Mouse (Mus musculus) myocyte (in vitro differentiated cells): ENCODE data around the gene Pilra. TPM values are rescaled to one million over a fixed set of nuclear protein-coding genes. Genes with fewer than 3 reads are reported as not detected.

Source experiments
- H3K27me3 ChIP-seq: one replicate; pipeline ENCODE4 v1.6.1; 2011; ENCODE audit not compliant: control insufficient read depth, insufficient read depth, insufficient read length
- H3K36me3 ChIP-seq: one replicate; pipeline ENCODE4 v1.6.1; 2011; ENCODE audit not compliant: control insufficient read depth, insufficient read depth
- H3K4me2 ChIP-seq: one replicate; pipeline ENCODE4 v1.6.1; 2011; ENCODE audit warnings: low read depth, control low read depth
- H3K4me3 ChIP-seq: one replicate; pipeline ENCODE4 v1.5.1; 2011; ENCODE audit warnings: mild to moderate bottlenecking, control low read depth, moderate library complexity
- H3K79me2 ChIP-seq: one replicate; pipeline ENCODE4 v1.6.1; 2011; ENCODE audit not compliant: control insufficient read depth, insufficient read depth
- H3ac ChIP-seq: one replicate; pipeline ENCODE4 v1.6.1; 2011; ENCODE audit not compliant: control insufficient read depth, insufficient read length
- CEBPB ChIP-seq: IDR thresholded peaks from 2 replicates; pipeline ENCODE4 v1.6.1; 2011; ENCODE audit warnings: mild to moderate bottlenecking, moderate library complexity; ENCODE audit not compliant: poor library complexity, insufficient read depth, severe bottlenecking
- E2F4 ChIP-seq: IDR thresholded peaks from one replicate; pipeline ENCODE4 v1.6.1; 2011; ENCODE audit warnings: mild to moderate bottlenecking, control low read depth, moderate library complexity; ENCODE audit not compliant: insufficient read depth
- MAX ChIP-seq: IDR thresholded peaks from one replicate; pipeline ENCODE4 v1.6.1; 2011; ENCODE audit warnings: low read depth, mild to moderate bottlenecking, control low read depth
- MYOD1 ChIP-seq, 3 experiments: IDR thresholded peaks; one replicate each; pipeline ENCODE4 v1.6.1; 2011; ENCODE audit warnings: control low read depth in 2 of 3, low read depth in 2 of 3, mild to moderate bottlenecking in 2 of 3, moderate library complexity in 1 of 3; ENCODE audit not compliant: insufficient read length in 2 of 3, control insufficient read depth in 1 of 3
- MYOG ChIP-seq, 3 experiments: IDR thresholded peaks; one replicate each; pipeline ENCODE4 v1.6.1; 2011; ENCODE audit warnings: control low read depth in 2 of 3, low read depth in 2 of 3, mild to moderate bottlenecking in 2 of 3; ENCODE audit not compliant: insufficient read length in 2 of 3, control insufficient read depth in 1 of 3, insufficient read depth in 1 of 3
- POLR2A ChIP-seq: IDR thresholded peaks from one replicate; pipeline ENCODE4 v1.6.1; 2011; ENCODE audit warnings: low read depth, mild to moderate bottlenecking, control low read depth, moderate library complexity; ENCODE audit not compliant: insufficient read length
- POLR2AphosphoS2 ChIP-seq: IDR thresholded peaks from one replicate; pipeline ENCODE4 v1.6.1; 2011; ENCODE audit warnings: low read depth, control low read depth; ENCODE audit not compliant: insufficient read length
- REST ChIP-seq: IDR thresholded peaks from one replicate; pipeline ENCODE4 v1.6.1; 2011; ENCODE audit warnings: mild to moderate bottlenecking, control low read depth, moderate library complexity; ENCODE audit not compliant: insufficient read depth, insufficient read length
- SRF ChIP-seq: IDR thresholded peaks from one replicate; pipeline ENCODE4 v1.6.1; 2011; ENCODE audit warnings: low read depth; ENCODE audit not compliant: control insufficient read depth, insufficient read length
- TCF12 ChIP-seq: IDR thresholded peaks from one replicate; pipeline ENCODE4 v1.6.1; 2011; ENCODE audit warnings: mild to moderate bottlenecking, control low read depth; ENCODE audit not compliant: poor library complexity, insufficient read depth, severe bottlenecking
- TCF3 ChIP-seq: IDR thresholded peaks from one replicate; pipeline ENCODE4 v1.6.1; 2011; ENCODE audit warnings: low read depth, control low read depth; ENCODE audit not compliant: insufficient read length
- USF1 ChIP-seq: IDR thresholded peaks from one replicate; pipeline ENCODE4 v1.6.1; 2011; ENCODE audit warnings: low read depth, mild to moderate bottlenecking, control low read depth, moderate library complexity
- polyA plus RNA-seq: library from polyadenylated mRNA; unstranded; fragments of >200 nt; fragmentation: generic; extraction: Trizol; gene quantifications from one replicate; pipeline ENCODE4 v1.2.1, GENCODE M21; 2012; ENCODE audit warnings: missing spikeins

The Pilra gene
- polyA plus RNA-seq, 1 experiment: 0.05 TPM

DNA sequence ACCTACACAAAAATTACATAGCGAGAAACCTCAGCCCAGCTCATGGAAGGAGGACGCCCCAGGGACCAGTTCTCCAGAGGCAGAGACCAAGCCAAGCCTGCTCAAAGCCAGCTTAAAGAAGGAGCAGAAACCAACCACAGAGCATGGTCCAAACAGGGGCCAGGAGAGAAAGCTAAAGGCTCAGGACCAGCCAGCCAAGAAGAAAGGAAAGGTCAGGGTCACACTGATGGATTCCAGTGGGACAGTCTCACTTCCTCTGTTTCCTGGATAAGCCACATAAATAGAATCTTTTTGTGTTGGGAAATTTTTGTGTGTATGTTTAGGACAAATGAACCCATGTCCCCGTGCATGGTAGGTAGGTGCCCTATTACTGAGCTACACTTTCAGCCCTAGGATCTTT, 39.5 kb downstream of the Pilra start:
- H3K4me2 ChIP-seq: no peak overlapping the region
- no peak overlapping the region for H3ac ChIP-seq
- H3K27me3 ChIP-seq: no peaks in the 10 kb centered on the region
- no peaks in the 10 kb centered on the region for H3K79me2 ChIP-seq
- no peak overlapping the region for H3K4me3 ChIP-seq
- TF ChIP-seq MYOG (IDR thresholded peaks at IDR 0.05; ENCODE audit: control insufficient read depth in 1 of 3, insufficient read depth in 1 of 3, insufficient read length in 2 of 3, low read depth in 2 of 3) (no peak), E2F4 (no peak), CEBPB (no peak), SRF (no peak), REST (no peak), TCF12 (no peak), MYOD1 (IDR thresholded peaks at IDR 0.05; ENCODE audit: control insufficient read depth in 1 of 3, insufficient read length in 2 of 3, low read depth in 2 of 3) (no peak), TCF3 (no peak), POLR2A (no peak), POLR2AphosphoS2 (no peak), USF1 (no peak), MAX (no peak)
- no peaks in the 10 kb centered on the region for H3K36me3 ChIP-seq

DNA sequence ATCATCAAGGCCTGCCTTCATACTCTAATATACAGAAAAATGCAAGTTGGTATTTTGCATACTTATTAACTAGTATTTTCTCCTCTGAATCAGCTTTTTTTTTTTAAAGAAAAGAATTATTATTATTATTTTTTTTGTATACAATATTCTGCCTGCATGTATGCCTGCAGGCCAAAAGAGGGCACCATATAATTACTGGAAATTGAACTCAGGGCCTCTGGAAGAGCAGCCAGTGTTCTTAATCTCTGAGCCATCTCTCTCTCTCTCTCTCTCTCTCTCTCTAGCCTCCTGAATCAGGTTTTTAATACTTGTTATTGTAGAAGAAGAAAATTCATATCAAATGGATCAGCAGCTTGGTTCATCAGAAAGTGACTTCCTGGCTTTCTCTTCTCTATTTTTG, 44.5 kb downstream of the Pilra start:
- Histone ChIP-seq H3K4me2 (no peak overlapping the region), H3ac (no peak overlapping the region), H3K79me2 (no peaks in the 10 kb centered on the region), H3K4me3 (no peak overlapping the region), H3K36me3 (no peaks in the 10 kb centered on the region), H3K27me3 (no peaks in the 10 kb centered on the region)
- no peak for TF ChIP-seq POLR2A
- no peak for TF ChIP-seq E2F4
- no peak for TF ChIP-seq TCF12
- no peak for TF ChIP-seq MYOG (IDR thresholded peaks at IDR 0.05; ENCODE audit: control insufficient read depth in 1 of 3, insufficient read depth in 1 of 3, insufficient read length in 2 of 3, low read depth in 2 of 3)

DNA sequence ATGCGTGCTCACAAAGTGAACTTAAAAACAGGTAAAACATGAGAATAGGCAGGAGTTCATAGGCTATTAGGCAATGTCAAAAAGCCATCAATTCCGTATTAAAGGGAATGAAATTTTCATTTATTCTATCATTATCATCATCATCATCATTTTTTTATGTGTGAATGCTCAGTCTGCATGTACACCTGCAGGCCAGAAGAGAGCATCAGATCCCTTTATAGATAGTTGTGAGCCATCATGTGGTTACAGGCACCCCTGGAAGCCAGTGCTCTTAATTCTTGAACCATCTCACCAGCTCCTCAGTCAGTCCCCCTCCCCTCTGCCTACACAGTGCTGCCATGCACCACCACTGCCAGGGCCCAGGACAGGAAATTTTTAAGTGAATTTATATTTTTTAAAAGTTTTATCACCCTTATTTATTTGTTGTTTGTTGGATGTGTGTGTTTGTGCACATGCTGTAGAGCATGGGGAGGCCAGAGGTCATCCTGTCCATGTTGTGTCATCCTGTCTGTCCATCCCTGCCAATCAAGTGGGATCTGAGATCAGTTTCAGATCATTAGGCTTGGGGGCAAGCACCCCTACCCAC, 47.0 kb downstream of the Pilra start:
- Histone ChIP-seq H3K36me3 (no peaks in the 10 kb centered on the region), H3ac (no peak overlapping the region), H3K4me3 (no peak overlapping the region), H3K4me2 (no peak overlapping the region), H3K79me2 (peaks cover 15% of the 10 kb centered on the region), H3K27me3 (no peaks in the 10 kb centered on the region)
- no peak for TF ChIP-seq POLR2AphosphoS2
- no peak for TF ChIP-seq POLR2A
- no peak for TF ChIP-seq REST
- no peak for TF ChIP-seq USF1
- no peak for TF ChIP-seq E2F4
- TF ChIP-seq TCF3: no peak
- TF ChIP-seq MYOG (IDR thresholded peaks at IDR 0.05; ENCODE audit: control insufficient read depth in 1 of 3, insufficient read depth in 1 of 3, insufficient read length in 2 of 3, low read depth in 2 of 3): no peak
- no peak for TF ChIP-seq MAX
- TF ChIP-seq SRF: no peak
- no peak for TF ChIP-seq CEBPB
- no peak for TF ChIP-seq TCF12
- TF ChIP-seq MYOD1 (IDR thresholded peaks at IDR 0.05; ENCODE audit: control insufficient read depth in 1 of 3, insufficient read length in 2 of 3, low read depth in 2 of 3): no peak

DNA sequence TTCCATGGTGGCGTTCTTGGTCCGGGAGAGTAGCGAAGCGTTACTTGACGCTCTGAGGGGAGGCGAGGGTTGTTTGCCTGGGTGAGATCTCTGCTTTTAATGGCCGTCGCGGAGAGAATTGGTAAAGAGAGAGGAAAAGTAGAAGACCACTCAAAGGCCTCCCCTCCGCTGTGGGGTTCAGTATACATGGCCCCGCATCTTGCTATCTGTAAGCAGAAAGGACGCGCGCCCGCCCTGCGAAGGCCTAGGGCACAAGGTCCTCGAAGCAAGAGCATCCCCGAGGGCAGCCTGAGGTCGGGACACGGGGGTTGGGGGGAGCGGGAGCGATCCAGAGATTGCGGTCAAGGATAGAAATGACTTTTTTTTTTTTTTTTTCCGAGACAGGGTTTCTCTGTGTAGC, 47.9 kb downstream of the Pilra start:
- H3K27me3 ChIP-seq: no peaks in the 10 kb centered on the region
- TF ChIP-seq POLR2A: no peak
- no peak for TF ChIP-seq TCF12
- no peak for TF ChIP-seq E2F4
- TF ChIP-seq CEBPB: no peak
- no peak overlapping the region for H3K4me2 ChIP-seq
- no peak overlapping the region for H3ac ChIP-seq
- H3K79me2 ChIP-seq: peaks cover 23% of the 10 kb centered on the region
- peaks cover 3% of the 10 kb centered on the region for H3K36me3 ChIP-seq
- H3K4me3 ChIP-seq: peak overlapping the region; percentile 79

DNA sequence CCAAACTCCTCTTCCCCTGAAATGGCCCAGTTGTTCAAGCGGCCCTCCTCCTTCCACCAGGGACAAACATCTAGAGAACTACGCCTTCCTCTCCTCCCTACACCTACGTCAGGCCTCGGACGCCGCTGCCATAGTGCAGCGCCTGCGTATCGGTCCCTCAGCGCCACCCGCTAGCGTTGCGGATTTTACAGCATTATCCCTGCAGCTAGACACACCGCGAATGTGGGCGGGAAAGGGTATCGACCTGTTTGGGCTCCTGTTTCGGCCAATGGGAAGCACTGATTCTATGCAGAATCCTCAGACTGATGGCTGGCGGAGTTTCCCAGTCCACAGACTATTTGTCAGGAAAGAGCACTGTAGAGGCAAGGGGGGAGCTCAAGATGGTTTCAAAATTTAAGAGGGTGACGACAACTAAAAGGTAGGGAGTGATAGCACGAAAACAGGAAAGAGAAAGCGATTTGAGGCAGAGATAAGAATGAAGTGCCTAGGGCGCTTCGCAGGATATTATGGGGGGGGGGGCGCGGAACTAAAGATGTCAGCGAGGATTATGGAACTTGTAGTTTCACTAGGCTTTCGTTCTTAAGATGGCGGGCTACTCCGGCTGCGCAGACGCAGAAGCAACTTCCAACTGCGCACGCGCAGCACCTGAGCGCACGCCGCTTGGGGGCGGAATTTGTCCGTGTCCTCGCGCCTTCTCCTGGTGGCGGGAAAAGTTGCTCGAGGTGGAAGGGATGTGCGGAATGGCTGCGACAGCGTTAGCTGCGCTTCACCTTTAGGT, 48.7 kb downstream of the Pilra start, which contains the start of the genes Mepce and Zcwpw1:
Mepce (minus strand) TSS at position 505 of the 778 bp plus-strand sequence.
Zcwpw1 (plus strand) TSS at position 648 of the 778 bp plus-strand sequence.
- Histone ChIP-seq H3K4me2 (peak within 1 kb of the TSS; percentile 99), H3ac (peak within 1 kb of the TSS; percentile 99), H3K4me3 (peak within 1 kb of the TSS; percentile 79), H3K36me3 (peaks cover 3% of the 10 kb centered on the region), H3K79me2 (peaks cover 24% of the 10 kb centered on the region), H3K27me3 (no peaks in the 10 kb centered on the region)
- peak; percentile 97 for TF ChIP-seq MAX
- TF ChIP-seq POLR2AphosphoS2: peak; percentile 45
- TF ChIP-seq E2F4: peak; percentile 76
- no peak for TF ChIP-seq TCF3
- peak; percentile 76 for TF ChIP-seq POLR2A
